Mouse (Mus musculus) CD4-positive helper T cell, adult 2 months (primary cell): Measurements from ENCODE around the gene Vps35l.

Experiments
- DNase-seq: peaks from one replicate; pipeline ENCODE4 v3.0.0-alpha.2; 2012; ENCODE audit warnings: low read depth, missing footprints, low spot score

The Vps35l gene

GRCm38 (mm10) chr7:118865362-118865761 lies 125.3 kb downstream of the Vps35l start:
- no peak for DNase-seq

GRCm38 (mm10) chr7:118879466-118880029 lies 139.5 kb downstream of the Vps35l start:
- DNase-seq, result no peak

- no peak for DNase-seq
Measured at GRCm38 (mm10) chr7:118883957-118884356, 143.9 kb downstream of the Vps35l start.

- DNase-seq, result no peak
Measured at GRCm38 (mm10) chr7:118884969-118885368, 144.9 kb downstream of the Vps35l start.

GRCm38 (mm10) chr7:118887303-118888055 lies 147.5 kb downstream of the Vps35l start:
- DNase-seq, result no peak

GRCm38 (mm10) chr7:118889046-118889680 lies 149.1 kb downstream of the Vps35l start:
- DNase-seq, result no peak
